Comparison of ENCODE assay signal across 8 mouse cellular contexts in genomic region chr6:118845829-118846228, GRCm38 (mm10).
DNase-seq lines count a peak whose midpoint lies in the region; ATAC-seq and TF ChIP-seq lines count a peak whose summit lies in the region.

No protein-coding gene starts in this region.

- H3K4me3 ChIP-seq in kidney, postnatal 0 days (replicated peaks; ENCODE audit: low read depth, low read length), result no peak overlapping the region
- no peak overlapping the region for H3K4me3 ChIP-seq in neural tube, embryonic 13.5 days

- peaks cover 13% of the 10 kb centered on the region; the same call in 1 of the 2 replicates for H3K4me1 ChIP-seq in kidney, postnatal 0 days (replicated peaks; ENCODE audit: insufficient read depth, low read length)
- H3K4me1 ChIP-seq in neural tube, embryonic 13.5 days (replicated peaks), result peaks cover 34% of the 10 kb centered on the region

- no peak for TF ChIP-seq POLR2A in brain, embryonic 14.5 days (IDR thresholded peaks at IDR 0.05; ENCODE audit: borderline replicate concordance, extremely low read depth, insufficient read depth, insufficient read length, poor library complexity, severe bottlenecking)

- H3K9me3 ChIP-seq in kidney, postnatal 0 days (replicated peaks; ENCODE audit: low read length), result no peaks in the 10 kb centered on the region
- H3K9me3 ChIP-seq in neural tube, embryonic 13.5 days, result no peaks in the 10 kb centered on the region

- peak; percentile 33 for DNase-seq in kidney, postnatal 0 days (ENCODE audit: low spot score)
- DNase-seq in kidney, adult 11 months, result no peak
- DNase-seq in brain, embryonic 14.5 days (ENCODE audit: low read depth), result peak; percentile 91
- peak; percentile 63 for DNase-seq in layer of hippocampus, adult 9-11 months
- DNase-seq in urinary bladder, postnatal 4 days (ENCODE audit: low spot score in 2 of 2), result no peak

- 26% methylated on average over 2 of the region's 2 CpGs for WGBS in kidney, postnatal 0 days
- WGBS in neural tube, embryonic 13.5 days, result 2% methylated on average over 2 of the region's 2 CpGs

- no peak overlapping the region for H3K4me2 ChIP-seq in kidney, postnatal 0 days (ENCODE audit: low read length)
- H3K4me2 ChIP-seq in neural tube, embryonic 13.5 days, result peak overlapping the region; percentile 4; the same call in 1 of the 2 replicates

- ATAC-seq in kidney, postnatal 0 days (replicated peaks; ENCODE audit: low FRiP score, low read depth), result peak; percentile 43
- 0 out of 2 replicates have a peak, but pooled peaks have one; percentile 62 for ATAC-seq in erythroblast, adult 5-6 weeks (replicated peaks; ENCODE audit: low FRiP score, poor library complexity, severe bottlenecking)
- ATAC-seq in neural tube, embryonic 13.5 days (ENCODE audit: low read depth), result no peak
- no peak for ATAC-seq in monocyte, adult 5-6 weeks (replicated peaks; ENCODE audit: insufficient number of reproducible peaks, low FRiP score, low TSS enrichment, poor library complexity, severe bottlenecking)

- H3K36me3 ChIP-seq in kidney, postnatal 0 days (ENCODE audit: insufficient read depth, low read length), result no peaks in the 10 kb centered on the region
- no peaks in the 10 kb centered on the region for H3K36me3 ChIP-seq in neural tube, embryonic 13.5 days

- H3K27me3 ChIP-seq in kidney, postnatal 0 days (ENCODE audit: insufficient read depth, low read length), result peaks cover 3% of the 10 kb centered on the region; the same call in 1 of the 2 replicates
- no peaks in the 10 kb centered on the region for H3K27me3 ChIP-seq in neural tube, embryonic 13.5 days

- H3K27ac ChIP-seq in kidney, postnatal 0 days, result no peak overlapping the region
- 0 out of 2 replicates have a peak overlapping the region, but pooled peaks have one; percentile 15 for H3K27ac ChIP-seq in neural tube, embryonic 13.5 days (replicated peaks)

- TF ChIP-seq CTCF in kidney, postnatal 0 days (IDR thresholded peaks at IDR 0.05; ENCODE audit: low read depth), result no peak
- no peak for TF ChIP-seq CTCF in brain, embryonic 14.5 days (IDR thresholded peaks at IDR 0.05; ENCODE audit: borderline replicate concordance, extremely low read depth, insufficient read depth, insufficient read length)

- no peak overlapping the region for H3K9ac ChIP-seq in kidney, postnatal 0 days (ENCODE audit: low read depth, low read length)
- H3K9ac ChIP-seq in neural tube, embryonic 13.5 days, result no peak overlapping the region

Comparison
In these comparisons a context has a peak if more than half of its experiments do, and no peak if none do; other contexts are left out.
1. DNase-seq: peak in kidney, postnatal 0 days (single experiment), brain, embryonic 14.5 days (single experiment) and layer of hippocampus, adult 9-11 months (single experiment); none in kidney, adult 11 months (single experiment) and urinary bladder, postnatal 4 days (0 of 2).
2. ATAC-seq: peak in kidney, postnatal 0 days (single experiment) and erythroblast, adult 5-6 weeks (single experiment); none in neural tube, embryonic 13.5 days (single experiment) and monocyte, adult 5-6 weeks (single experiment).